Mouse (Mus musculus) heart, postnatal 0 days (tissue): Measurements from ENCODE around the gene 1700001J03Rik. TPM values are rescaled to one million over a fixed set of nuclear protein-coding genes. Genes with fewer than 3 reads are reported as not detected.

ENCODE experiments used
- ATAC-seq: fragments of 200-750 bp; cut with Nextera tagmentation; 2 replicates; pipeline ENCODE4 v1.8.0; 2017; ENCODE audit warnings: low read depth, moderate number of reproducible peaks, moderate library complexity; ENCODE audit not compliant: insufficient read depth
- DNase-seq: peaks from one replicate; pipeline ENCODE4 v3.0.0-alpha.2; 2016; ENCODE audit warnings: low spot score
- H3K27ac ChIP-seq: fragments of 300-500 bp; sonication (generic); 2 replicates; pipeline ENCODE4 v1.5.1; 2014; ENCODE audit warnings: low read depth, mild to moderate bottlenecking
- H3K27me3 ChIP-seq: fragments of 300-500 bp; sonication (generic); 2 replicates; pipeline ENCODE4 v1.6.1; 2014; ENCODE audit warnings: low read length, mixed read lengths; ENCODE audit not compliant: control insufficient read depth, insufficient read depth
- H3K36me3 ChIP-seq: fragments of 300-500 bp; sonication (generic); replicated peaks from 2 replicates; pipeline ENCODE4 v1.6.1; 2014; ENCODE audit warnings: low read length, mixed read lengths; ENCODE audit not compliant: control insufficient read depth, insufficient read depth
- H3K4me1 ChIP-seq: fragments of 300-500 bp; sonication (generic); 2 replicates; pipeline ENCODE4 v1.6.1; 2014; ENCODE audit warnings: antibody characterized with exemption; ENCODE audit not compliant: control insufficient read depth, insufficient read depth
- H3K4me2 ChIP-seq: fragments of 300-500 bp; sonication (generic); 2 replicates; pipeline ENCODE4 v1.6.1; 2014; ENCODE audit warnings: low read depth, mild to moderate bottlenecking, low read length, moderate library complexity
- H3K4me3 ChIP-seq: fragments of 300-500 bp; sonication (generic); 2 replicates; pipeline ENCODE4 v1.5.1; 2014; ENCODE audit warnings: low read depth, low read length
- H3K9ac ChIP-seq: fragments of 300-500 bp; sonication (generic); replicated peaks from 2 replicates; pipeline ENCODE4 v1.6.1; 2014; ENCODE audit warnings: low read depth, low read length, mixed read lengths
- H3K9me3 ChIP-seq: fragments of 300-500 bp; sonication (generic); replicated peaks from 2 replicates; pipeline ENCODE4 v1.6.1; 2016; ENCODE audit warnings: low read length; ENCODE audit not compliant: control insufficient read depth
- CTCF ChIP-seq: IDR thresholded peaks from 2 replicates; pipeline ENCODE4 v1.5.1; 2016; ENCODE audit warnings: antibody characterized with exemption, control low read depth, low read depth
- EP300 ChIP-seq: IDR thresholded peaks from 2 replicates; pipeline ENCODE4 v1.6.1; 2016; ENCODE audit warnings: antibody characterized with exemption, low read depth
- WGBS: fragments of 180-500 bp; shearing (Covaris S2); extraction: QIAGEN DNeasy Blood & Tissue Kit; methylation state at CpG from one replicate; pipeline ENCODE4 v1.1.7; 2014; 5-methylcytosine and 5-hydroxymethylcytosine counted together
- polyA plus RNA-seq: library from polyadenylated mRNA; unstranded; fragments of >200 nt; fragmentation: Nextera tagmentation; extraction: Ambion mirVana; gene quantifications from 2 replicates; pipeline ENCODE4 v1.2.1, GENCODE M21; 2015
- total RNA-seq: library from RNA; depleted of rRNA; stranded (reverse); fragments of >200 nt; gene quantifications from 2 replicates; pipeline ENCODE4 v1.2.3, GENCODE M21; 2014; ENCODE audit warnings: low replicate concordance; rRNA removed

1700001J03Rik gene
- total and polyA plus RNA-seq, 2 experiments from 2014 or later = not detected

DNA sequence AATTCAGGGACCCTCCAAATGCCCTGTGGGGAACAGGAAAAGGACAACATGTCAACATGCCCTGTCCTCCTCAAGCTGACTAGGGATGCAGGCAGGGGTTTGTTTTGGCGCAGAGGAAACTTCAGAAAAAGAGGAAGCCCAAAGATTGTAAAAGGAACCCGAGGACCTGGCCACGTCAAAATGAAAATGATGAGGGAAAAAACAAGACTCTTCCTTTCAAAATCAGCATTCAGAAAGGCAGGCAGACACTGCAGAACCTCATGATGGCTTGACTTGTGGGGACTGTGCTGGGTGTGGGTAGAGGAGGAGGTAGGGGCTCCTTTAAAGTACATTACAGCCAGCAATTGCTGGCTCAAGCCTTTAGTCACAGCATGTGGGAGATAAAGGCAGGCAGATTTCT lies 34.6 kb downstream of the 1700001J03Rik start:
- Histone ChIP-seq H3K4me3 (no peak overlapping the region), H3K36me3 (no peaks in the 10 kb centered on the region), H3K4me1 (no peaks in the 10 kb centered on the region), H3K27me3 (no peaks in the 10 kb centered on the region), H3K9me3 (no peaks in the 10 kb centered on the region), H3K4me2 (no peak overlapping the region), H3K9ac (no peak overlapping the region), H3K27ac (no peak overlapping the region)
- WGBS = 55% methylated on average over 3 of the region's 3 CpGs
- TF ChIP-seq CTCF (no peak), EP300 (no peak)
- ATAC-seq = no peak
- DNase-seq = no peak

- ATAC-seq = no peak
- Histone ChIP-seq H3K4me3 (no peak overlapping the region), H3K27me3 (no peaks in the 10 kb centered on the region), H3K4me1 (no peaks in the 10 kb centered on the region), H3K9me3 (no peaks in the 10 kb centered on the region), H3K4me2 (no peak overlapping the region), H3K36me3 (no peaks in the 10 kb centered on the region), H3K27ac (no peak overlapping the region), H3K9ac (no peak overlapping the region)
- TF ChIP-seq CTCF (no peak), EP300 (no peak)
- WGBS = 40% methylated on average over 2 of the region's 2 CpGs
- no peak for DNase-seq
Observed at GRCm38 (mm10) chr5:146147903-146148302, 37.2 kb downstream of the 1700001J03Rik start.

Other genes starting within 250 kb of the 1700001J03Rik start
- gene Cyp3a25, start 175.7 kb downstream of the 1700001J03Rik start, total RNA-seq = not detected in 2 replicates
- gene Cyp3a25, start 175.7 kb downstream of the 1700001J03Rik start, polyA plus RNA-seq = not detected in 2 replicates
- not detected in 2 replicates for gene Cyp3a59, start 106.0 kb downstream of the 1700001J03Rik start, total RNA-seq
- gene Cyp3a59, start 106.0 kb downstream of the 1700001J03Rik start, polyA plus RNA-seq = not detected in 2 replicates
- gene Gm5565, start 24.8 kb downstream of the 1700001J03Rik start, total RNA-seq = not detected in 2 replicates
- not detected in 2 replicates for gene Gm5565, start 24.8 kb downstream of the 1700001J03Rik start, polyA plus RNA-seq
- gene Gm6309, start 14.6 kb downstream of the 1700001J03Rik start, total RNA-seq = not detected in 2 replicates
- not detected in 2 replicates for gene Gm6309, start 14.6 kb downstream of the 1700001J03Rik start, polyA plus RNA-seq
- 31.1 and 36.3 TPM in 2 replicates for gene Rnf6, start 36.3 kb upstream of the 1700001J03Rik start, total RNA-seq
- gene Rnf6, start 36.3 kb upstream of the 1700001J03Rik start, polyA plus RNA-seq = 38.5 and 41.4 TPM in 2 replicates
- gene Cdk8, start 45.9 kb upstream of the 1700001J03Rik start, total RNA-seq = 23.6 and 32.7 TPM in 2 replicates
- 5.9 and 6.2 TPM in 2 replicates for gene Cdk8, start 45.9 kb upstream of the 1700001J03Rik start, polyA plus RNA-seq
- 0.23 TPM in 1 of 2 replicates, not detected in the other for gene Wasf3, start 199.7 kb upstream of the 1700001J03Rik start, total RNA-seq
- gene Wasf3, start 199.7 kb upstream of the 1700001J03Rik start, polyA plus RNA-seq = 0.08 and 0.11 TPM in 2 replicates